In the genomic region with DNA sequence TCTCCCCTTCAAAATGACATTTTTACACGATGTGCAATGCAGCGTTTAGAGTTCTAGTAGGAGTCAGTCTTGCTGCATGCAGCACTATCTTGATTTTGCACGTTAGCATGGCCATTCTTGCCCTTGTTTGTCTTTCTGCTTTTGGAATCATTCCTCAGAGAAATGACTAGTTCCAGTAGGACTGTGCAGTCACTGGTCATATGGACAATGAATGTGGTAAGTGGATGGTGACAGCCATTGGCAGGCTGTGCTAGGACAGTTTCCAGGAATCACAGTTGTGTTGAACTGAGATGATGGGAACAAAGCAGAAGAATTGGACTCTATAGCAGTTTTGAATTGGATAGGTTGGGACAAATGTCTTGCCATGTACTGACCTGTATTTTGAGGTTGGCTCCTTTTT, we compare ENCODE assay signal across 41 mouse cellular contexts. TPM values are rescaled to one million over a fixed set of nuclear protein-coding genes. Genes with fewer than 3 reads are reported as not detected.
A peak's percentile ranks its signal among the peaks of the same experiment; 100 is the strongest.
DNase-seq lines count a peak whose midpoint lies in the region; ATAC-seq lines count a peak whose summit lies in the region.
"Had no signal": no experiment of that assay in that cellular context is flagged by ENCODE, and none has a peak within 500 bp of the region (broad histone marks: within the 10 kb centered on the region; RNA-seq: fewer than 3 reads in every experiment).

No protein-coding gene starts in this region.

- no peaks in the 10 kb centered on the region for H3K4me1 ChIP-seq in heart, embryonic 11.5 days (ENCODE audit: control insufficient read depth, insufficient read depth, low read length)
- peaks cover 10% of the 10 kb centered on the region for H3K4me1 ChIP-seq in heart, embryonic 16.5 days (ENCODE audit: control insufficient read depth, insufficient read depth, low read length)
- H3K4me1 ChIP-seq in liver, embryonic 11.5 days (replicated peaks; ENCODE audit: control insufficient read depth, insufficient read depth, low read length), result no peaks in the 10 kb centered on the region
- H3K4me1 ChIP-seq in hindbrain, embryonic 11.5 days (replicated peaks; ENCODE audit: control insufficient read depth, insufficient read depth, low read length), result no peaks in the 10 kb centered on the region
- H3K4me1 ChIP-seq: embryonic facial prominence, embryonic 12.5 days; forebrain, embryonic 15.5 days; hindbrain, embryonic 10.5 days; limb, embryonic 13.5 days; liver, embryonic 12.5 days; neural tube, embryonic 15.5 days had no signal

- H3K9me3 ChIP-seq in heart, embryonic 11.5 days (replicated peaks; ENCODE audit: control insufficient read depth, low read length), result no peaks in the 10 kb centered on the region
- H3K9me3 ChIP-seq in heart, embryonic 16.5 days (replicated peaks; ENCODE audit: control insufficient read depth, low read length), result no peaks in the 10 kb centered on the region
- no peaks in the 10 kb centered on the region for H3K9me3 ChIP-seq in liver, embryonic 11.5 days (ENCODE audit: control insufficient read depth, low read length)
- H3K9me3 ChIP-seq in hindbrain, embryonic 11.5 days (ENCODE audit: control insufficient read depth, low read length), result no peaks in the 10 kb centered on the region
- H3K9me3 ChIP-seq: embryonic facial prominence, embryonic 12.5 days; forebrain, embryonic 15.5 days; G1E; hindbrain, embryonic 10.5 days; limb, embryonic 13.5 days; liver, embryonic 12.5 days; neural tube, embryonic 15.5 days had no signal

- 63% methylated on average over 3 of the region's 3 CpGs for WGBS in heart, embryonic 11.5 days (ENCODE audit: insufficient replicate concordance)
- 35% methylated on average over 3 of the region's 3 CpGs for WGBS in heart, embryonic 16.5 days
- 76% methylated on average over 3 of the region's 3 CpGs for WGBS in liver, embryonic 11.5 days
- 87% methylated on average over 3 of the region's 3 CpGs for WGBS in hindbrain, embryonic 11.5 days

- H3K27ac ChIP-seq in heart, embryonic 11.5 days (ENCODE audit: low read depth, low read length), result no peak overlapping the region
- peak overlapping the region; percentile 46; the same call in 1 of the 2 replicates for H3K27ac ChIP-seq in heart, embryonic 16.5 days (ENCODE audit: low read length)
- H3K27ac ChIP-seq in liver, embryonic 11.5 days (ENCODE audit: low read depth, low read length), result no peak overlapping the region
- H3K27ac ChIP-seq in hindbrain, embryonic 11.5 days (ENCODE audit: low read depth, low read length), result no peak overlapping the region
- H3K27ac ChIP-seq: embryonic facial prominence, embryonic 12.5 days; forebrain, embryonic 15.5 days; hindbrain, embryonic 10.5 days; kidney, postnatal 0 days; limb, embryonic 13.5 days; liver, embryonic 12.5 days; macrophage; neural tube, embryonic 15.5 days had no signal

- no peak overlapping the region for H3K4me2 ChIP-seq in heart, embryonic 11.5 days
- no peak overlapping the region for H3K4me2 ChIP-seq in heart, embryonic 16.5 days (ENCODE audit: low read depth, low read length)
- H3K4me2 ChIP-seq in liver, embryonic 11.5 days, result no peak overlapping the region
- no peak overlapping the region for H3K4me2 ChIP-seq in hindbrain, embryonic 11.5 days (replicated peaks; ENCODE audit: low read depth, low read length)
- H3K4me2 ChIP-seq: embryonic facial prominence, embryonic 12.5 days; forebrain, embryonic 15.5 days; limb, embryonic 13.5 days; liver, embryonic 12.5 days; neural tube, embryonic 15.5 days had no signal

- no peak overlapping the region for H3K9ac ChIP-seq in heart, embryonic 11.5 days (ENCODE audit: low read depth, low read length)
- no peak overlapping the region for H3K9ac ChIP-seq in heart, embryonic 16.5 days (ENCODE audit: low read length)
- H3K9ac ChIP-seq in liver, embryonic 11.5 days (ENCODE audit: low read depth, low read length), result no peak overlapping the region
- H3K9ac ChIP-seq in hindbrain, embryonic 11.5 days (ENCODE audit: low read depth, low read length), result no peak overlapping the region
- H3K9ac ChIP-seq: embryonic facial prominence, embryonic 12.5 days; forebrain, embryonic 15.5 days; limb, embryonic 13.5 days; liver, embryonic 12.5 days; liver, postnatal 0 days; neural tube, embryonic 15.5 days had no signal

- H3K4me3 ChIP-seq in heart, embryonic 11.5 days (ENCODE audit: low read depth, low read length), result no peak overlapping the region
- no peak overlapping the region for H3K4me3 ChIP-seq in heart, embryonic 16.5 days (ENCODE audit: low read length)
- H3K4me3 ChIP-seq in liver, embryonic 11.5 days (ENCODE audit: low read depth, low read length), result no peak overlapping the region
- H3K4me3 ChIP-seq in hindbrain, embryonic 11.5 days (ENCODE audit: low read depth, low read length), result no peak overlapping the region
- H3K4me3 ChIP-seq: embryonic facial prominence, embryonic 12.5 days; forebrain, embryonic 15.5 days; hindbrain, embryonic 10.5 days; limb, embryonic 13.5 days; liver, embryonic 12.5 days; neural tube, embryonic 15.5 days had no signal

- peak; percentile 26 to 28 for DNase-seq in cerebellum, postnatal 10 days
- DNase-seq in heart, adult 18-20 months, result peak; percentile 46 to 54
- peak; percentile 22 for DNase-seq in NIH3T3 (ENCODE audit: low read depth)
- no peak for DNase-seq in liver, embryonic 11.5 days (ENCODE audit: low spot score)
- DNase-seq in hindbrain, embryonic 11.5 days (ENCODE audit: low spot score), result no peak
- DNase-seq: adrenal gland, adult 2 months; adrenal gland, postnatal 36 days; cerebellum, adult 2 months; embryo, embryonic 11 days; gastrocnemius, postnatal 14 days; kidney, adult 8-10 months; kidney, postnatal 4 days; liver, postnatal 0 days; midbrain, embryonic 14.5 days; retina, postnatal 1 day; right cerebral cortex, postnatal 14 days; thymus, postnatal 14 days had no signal

- H3K27me3 ChIP-seq in heart, embryonic 11.5 days (ENCODE audit: control insufficient read depth, insufficient read depth, low read length), result no peaks in the 10 kb centered on the region
- no peaks in the 10 kb centered on the region for H3K27me3 ChIP-seq in heart, embryonic 16.5 days (ENCODE audit: control insufficient read depth, insufficient read depth, low read length)
- no peaks in the 10 kb centered on the region for H3K27me3 ChIP-seq in liver, embryonic 11.5 days (replicated peaks; ENCODE audit: control insufficient read depth, insufficient read depth, low read length)
- H3K27me3 ChIP-seq in hindbrain, embryonic 11.5 days (ENCODE audit: control insufficient read depth, insufficient read depth, low read length), result no peaks in the 10 kb centered on the region
- H3K27me3 ChIP-seq: embryonic facial prominence, embryonic 12.5 days; forebrain, embryonic 15.5 days; limb, embryonic 13.5 days; liver, embryonic 12.5 days; neural tube, embryonic 15.5 days had no signal

- H3K36me3 ChIP-seq in heart, embryonic 11.5 days (ENCODE audit: control insufficient read depth, insufficient read depth, low read length), result no peaks in the 10 kb centered on the region
- no peaks in the 10 kb centered on the region for H3K36me3 ChIP-seq in heart, embryonic 16.5 days (ENCODE audit: control insufficient read depth, insufficient read depth)
- H3K36me3 ChIP-seq in liver, embryonic 11.5 days (ENCODE audit: control insufficient read depth, insufficient read depth, low read length), result no peaks in the 10 kb centered on the region
- H3K36me3 ChIP-seq in hindbrain, embryonic 11.5 days (ENCODE audit: control insufficient read depth, insufficient read depth, low read length), result no peaks in the 10 kb centered on the region
- H3K36me3 ChIP-seq: embryonic facial prominence, embryonic 12.5 days; forebrain, embryonic 15.5 days; hindbrain, embryonic 10.5 days; limb, embryonic 13.5 days; liver, embryonic 12.5 days; neural tube, embryonic 15.5 days had no signal

- ATAC-seq in cerebellum, adult (ENCODE audit: insufficient number of reproducible peaks, low FRiP score, low TSS enrichment), result no peak
- ATAC-seq in heart, embryonic 11.5 days (replicated peaks; ENCODE audit: insufficient number of reproducible peaks, low FRiP score, low TSS enrichment), result no peak
- 0 out of 2 replicates have a peak, but pooled peaks have one; percentile 41 for ATAC-seq in heart, embryonic 16.5 days (replicated peaks; ENCODE audit: extremely low read depth, insufficient read depth, low FRiP score)
- ATAC-seq in liver, embryonic 11.5 days (replicated peaks; ENCODE audit: low FRiP score), result no peak
- no peak for ATAC-seq in hindbrain, embryonic 11.5 days (ENCODE audit: low FRiP score)
- ATAC-seq: forebrain, embryonic 15.5 days; hindbrain, embryonic 16.5 days; liver, embryonic 12.5 days; liver, postnatal 0 days had no signal

RNA-seq across cellular contexts. Expression of a gene that starts 53.1 kb away (rescaled TPM):
- under 1 TPM in 1 of 2 experiments, not detected in 1; 0.21 TPM for total RNA-seq in heart, adult 18-20 months (2021)
- polyA plus RNA-seq in heart, embryonic 11.5 days (2014; fragmentation: Nextera tagmentation; extraction: Ambion mirVana), result not detected in 2 replicates
- polyA plus RNA-seq in heart, embryonic 16.5 days (2015; fragmentation: Nextera tagmentation; extraction: Ambion mirVana), result 0.14 TPM in 1 of 2 replicates, not detected in the other
- polyA plus RNA-seq in liver, embryonic 11.5 days (2014; fragmentation: Nextera tagmentation; extraction: Ambion mirVana), result not detected in 2 replicates
- not detected in 2 replicates for polyA plus RNA-seq in hindbrain, embryonic 11.5 days (2014; fragmentation: Nextera tagmentation; extraction: Ambion mirVana)
- total RNA-seq: adrenal gland, adult 2 months; G1E; granulocyte monocyte progenitor cell, adult 5-6 weeks; layer of hippocampus, adult 8-10 months; layer of hippocampus, postnatal 25 days; left cerebral cortex, adult 8-10 months; left cerebral cortex, postnatal 36 days; megakaryocyte-erythroid progenitor cell, adult 5-6 weeks had no signal
- polyA plus RNA-seq: adrenal gland, adult 2 months; brain, embryonic 14.5 days; cerebellum, adult 2 months; embryonic facial prominence, embryonic 12.5 days; forebrain, embryonic 15.5 days; G1E; hindbrain, embryonic 10.5 days; hindbrain, embryonic 16.5 days; intestine, embryonic 14.5 days; kidney, postnatal 0 days; limb, embryonic 13.5 days; liver, embryonic 12.5 days; liver, postnatal 0 days; lung, embryonic 16.5 days; macrophage; midbrain, embryonic 14.5 days; neural tube, embryonic 15.5 days; small intestine, adult 2 months; stomach, embryonic 14.5 days had no signal

RNA-seq across cellular contexts. Expression of a gene that starts 53.9 kb away (rescaled TPM):
- total RNA-seq in heart, adult 18-20 months (2021), result 10 to 100 TPM; 46.9 to 50.3 TPM
- 10.4 and 11.1 TPM in 2 replicates for polyA plus RNA-seq in heart, embryonic 11.5 days (2014; fragmentation: Nextera tagmentation; extraction: Ambion mirVana)
- polyA plus RNA-seq in heart, embryonic 16.5 days (2015; fragmentation: Nextera tagmentation; extraction: Ambion mirVana), result 16.3 and 19.8 TPM in 2 replicates
- polyA plus RNA-seq in liver, embryonic 11.5 days (2014; fragmentation: Nextera tagmentation; extraction: Ambion mirVana), result 4.6 and 4.8 TPM in 2 replicates
- 7.4 and 7.7 TPM in 2 replicates for polyA plus RNA-seq in hindbrain, embryonic 11.5 days (2014; fragmentation: Nextera tagmentation; extraction: Ambion mirVana)
- total RNA-seq: granulocyte monocyte progenitor cell, adult 5-6 weeks; megakaryocyte-erythroid progenitor cell, adult 5-6 weeks had no signal
- polyA plus RNA-seq: G1E, macrophage had no signal

RNA-seq across cellular contexts. Expression of a gene that starts 55.7 kb away (rescaled TPM):
- 1 to 10 TPM; 2.6 to 4.8 TPM for total RNA-seq in heart, adult 18-20 months (2021)
- 26.7 and 26.8 TPM in 2 replicates for polyA plus RNA-seq in heart, embryonic 11.5 days (2014; fragmentation: Nextera tagmentation; extraction: Ambion mirVana)
- polyA plus RNA-seq in heart, embryonic 16.5 days (2015; fragmentation: Nextera tagmentation; extraction: Ambion mirVana), result 13.8 and 21.9 TPM in 2 replicates
- polyA plus RNA-seq in liver, embryonic 11.5 days (2014; fragmentation: Nextera tagmentation; extraction: Ambion mirVana), result 66.7 and 73.0 TPM in 2 replicates
- polyA plus RNA-seq in hindbrain, embryonic 11.5 days (2014; fragmentation: Nextera tagmentation; extraction: Ambion mirVana), result 9.5 and 10.3 TPM in 2 replicates

Comparison
In these comparisons a context has a peak if more than half of its experiments do, and no peak if none do; other contexts are left out.
1. DNase-seq: peak in cerebellum, postnatal 10 days (2 of 2), heart, adult 18-20 months (2 of 2) and NIH3T3 (single experiment); none in liver, embryonic 11.5 days (single experiment) and hindbrain, embryonic 11.5 days (single experiment).